Mouse (Mus musculus): ENCODE data around the gene Adamtsl5. TPM values are rescaled to one million over a fixed set of nuclear protein-coding genes. Genes with fewer than 3 reads are reported as not detected.

The Adamtsl5 gene
- polyA plus RNA-seq, 1 experiment from 2014 or later = 1.6 TPM

DNA sequence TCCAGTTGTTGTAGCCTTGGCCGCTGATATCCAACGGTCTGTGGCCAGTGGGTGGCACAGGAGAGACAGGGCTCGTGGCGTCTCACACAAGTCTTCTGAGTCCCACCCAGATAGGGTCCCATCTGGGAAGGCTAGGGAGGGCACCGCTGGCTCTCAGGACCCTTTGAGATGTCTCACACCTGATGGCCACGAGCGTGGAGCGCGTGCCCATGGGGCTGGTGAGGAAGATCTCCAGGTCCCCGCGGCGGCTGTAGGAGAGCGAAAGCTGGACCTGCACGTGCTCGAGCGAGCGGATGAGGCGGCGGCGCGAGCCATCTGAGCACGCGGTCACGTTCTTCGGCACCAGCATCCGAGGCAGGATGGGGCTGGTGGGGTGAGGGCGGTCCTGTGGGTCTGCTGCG is 25.4 kb downstream of the Adamtsl5 start:
- Histone ChIP-seq H3K4me3 (peak overlapping the region; percentile 42), H3K36me3 (peaks cover 9% of the 10 kb centered on the region)
- WGBS = 5% methylated on average over 28 of the region's 28 CpGs

DNA sequence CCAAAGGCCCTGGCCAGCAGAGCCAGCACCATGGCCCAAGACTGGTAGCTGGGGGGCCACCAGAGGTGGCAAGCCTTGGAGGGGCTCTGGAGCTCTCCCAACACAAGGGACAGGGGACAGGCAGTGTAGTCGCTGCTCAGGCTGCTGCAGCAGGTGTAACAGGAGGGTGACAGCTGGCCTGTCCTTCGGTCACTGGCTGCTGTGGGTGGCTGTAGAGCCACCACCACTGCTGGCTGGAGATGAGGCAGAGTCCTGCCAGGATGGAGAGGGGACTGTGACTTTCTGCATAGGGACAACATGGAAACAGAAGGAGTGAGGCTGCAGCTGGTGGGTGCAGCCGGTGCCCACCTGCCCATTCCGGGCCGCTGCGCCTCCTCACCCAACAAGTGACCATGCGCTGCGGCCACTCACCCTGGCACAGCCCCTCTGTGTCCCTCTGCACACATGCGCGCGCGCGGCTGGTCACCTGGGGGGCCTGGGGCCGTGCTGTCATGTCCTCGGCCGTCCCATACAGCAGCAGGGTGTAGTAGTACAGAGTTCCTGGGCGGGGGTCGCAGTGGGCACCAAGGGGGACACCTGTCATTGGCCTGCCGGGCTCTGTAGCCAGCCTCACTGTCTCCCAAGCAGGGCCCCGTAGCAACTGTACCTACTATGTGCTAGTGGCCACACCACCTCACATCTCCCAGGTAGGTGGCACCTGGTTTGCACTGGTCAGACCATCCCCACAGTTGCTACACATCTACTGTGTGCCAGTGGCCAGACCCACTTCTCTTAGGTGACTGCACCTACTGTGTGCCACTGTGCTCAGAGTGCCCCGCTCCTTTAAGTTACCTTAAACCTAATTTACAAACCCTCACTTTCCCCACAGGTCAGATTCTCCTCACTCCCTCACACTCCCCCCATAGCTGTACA is 26.3 kb downstream of the Adamtsl5 start:
- H3K4me2 ChIP-seq = peak overlapping the region; percentile 83
- WGBS = 90% methylated on average over 21 of the region's 21 CpGs
- H3K4me1 ChIP-seq (replicated peaks) = peaks cover 43% of the 10 kb centered on the region
- 0 out of 2 replicates have a peak overlapping the region, but pooled peaks have one; percentile 42 for H3K4me3 ChIP-seq
- H3K27ac ChIP-seq (replicated peaks) = no peak overlapping the region
- no peak for ATAC-seq (ENCODE audit: low read depth)
- H3K9ac ChIP-seq = no peak overlapping the region
- peaks cover 15% of the 10 kb centered on the region; the same call in 1 of the 2 replicates for H3K27me3 ChIP-seq
- H3K9me3 ChIP-seq = no peaks in the 10 kb centered on the region
- peaks cover 18% of the 10 kb centered on the region for H3K36me3 ChIP-seq

More for the DNA sequence above, 25.4 kb downstream of the Adamtsl5 start:
- H3K9me3 ChIP-seq = no peaks in the 10 kb centered on the region
- H3K4me2 ChIP-seq = peak overlapping the region; percentile 83
- peaks cover 34% of the 10 kb centered on the region for H3K4me1 ChIP-seq (replicated peaks)
- peak overlapping the region; percentile 60 for H3K9ac ChIP-seq
- peaks cover 15% of the 10 kb centered on the region; the same call in 1 of the 2 replicates for H3K27me3 ChIP-seq
- H3K27ac ChIP-seq (replicated peaks) = no peak overlapping the region
- ATAC-seq (ENCODE audit: low read depth) = 0 out of 2 replicates have a peak, but pooled peaks have one; percentile 4

DNA sequence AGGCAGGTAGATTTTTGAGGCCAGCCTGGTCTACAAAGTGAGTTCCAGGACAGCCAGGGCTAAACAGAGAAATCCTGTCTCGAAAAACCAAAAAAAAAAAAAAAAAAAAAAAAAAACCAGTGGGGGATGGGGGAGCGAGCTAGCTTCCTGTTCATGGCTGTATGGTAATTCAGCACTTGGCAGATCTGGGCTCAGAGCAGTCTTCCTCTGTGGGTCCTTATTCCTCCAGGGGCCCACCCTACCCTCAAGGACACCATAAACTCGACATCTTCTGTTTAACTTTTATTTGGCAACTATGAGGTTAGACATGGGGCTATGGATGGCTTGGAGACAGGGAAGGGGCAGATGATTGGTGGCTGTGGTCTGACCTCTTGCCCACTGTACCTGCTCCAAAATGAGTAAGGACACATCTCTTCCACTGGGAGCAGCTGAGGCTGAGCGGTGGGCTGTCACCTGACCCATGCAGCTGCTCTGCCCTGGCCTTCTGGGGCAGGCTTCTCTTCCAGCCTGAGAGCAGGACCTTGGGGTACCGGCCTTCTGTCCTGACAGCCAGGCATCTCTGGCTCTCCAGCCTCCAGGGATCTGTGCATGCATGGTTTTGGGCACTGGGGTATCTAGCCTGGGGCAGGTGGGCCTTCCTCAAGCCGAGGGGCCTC is 27.1 kb downstream of the Adamtsl5 start:
- H3K9me3 ChIP-seq = no peaks in the 10 kb centered on the region
- peaks cover 51% of the 10 kb centered on the region for H3K4me1 ChIP-seq (replicated peaks)
- no peak overlapping the region for H3K4me2 ChIP-seq
- no peak overlapping the region for H3K9ac ChIP-seq
- ATAC-seq (ENCODE audit: low read depth) = no peak
- H3K36me3 ChIP-seq = peaks cover 26% of the 10 kb centered on the region
- peaks cover 14% of the 10 kb centered on the region; the same call in 1 of the 2 replicates for H3K27me3 ChIP-seq
- H3K27ac ChIP-seq (replicated peaks) = no peak overlapping the region
- H3K4me3 ChIP-seq = no peak overlapping the region
- WGBS = 76% methylated on average over 6 of the region's 6 CpGs

DNA sequence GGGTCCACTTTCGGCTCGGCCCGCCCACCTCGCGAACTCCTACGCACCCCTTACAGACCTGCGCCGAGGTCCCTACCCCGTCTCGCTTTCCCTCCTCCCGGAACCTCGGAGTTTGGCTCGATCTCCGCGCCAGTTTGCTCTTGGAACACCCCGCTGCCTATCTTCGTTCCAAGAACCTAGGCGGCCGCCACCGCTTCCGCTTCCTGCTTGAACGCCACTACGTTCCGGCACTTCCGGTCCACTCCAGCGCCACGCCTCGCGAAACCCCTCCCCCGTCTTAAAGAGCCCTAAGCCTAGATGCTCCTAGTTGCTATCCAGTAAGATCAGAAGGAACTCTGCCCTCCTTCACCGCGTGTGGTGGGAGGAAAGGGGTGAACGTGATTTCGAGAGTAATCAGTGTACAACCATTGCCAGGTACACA is 27.9 kb downstream of the Adamtsl5 start, which contains the start of gene 2310011J03Rik:
Gene 2310011J03Rik (minus strand): TSS at position 198 of the 421 bp plus-strand sequence.
- H3K27me3 ChIP-seq = peaks cover 9% of the 10 kb centered on the region; the same call in 1 of the 2 replicates
- peak within 1 kb of the TSS; percentile 78 for H3K4me3 ChIP-seq
- peak within 1 kb of the TSS; percentile 78 for H3K9ac ChIP-seq
- no peaks in the 10 kb centered on the region for H3K9me3 ChIP-seq
- H3K4me1 ChIP-seq (replicated peaks) = peaks cover 59% of the 10 kb centered on the region
- peak within 1 kb of the TSS; percentile 73; the same call in 1 of the 2 replicates for H3K27ac ChIP-seq (replicated peaks)
- peaks cover 33% of the 10 kb centered on the region for H3K36me3 ChIP-seq
- under 1% methylated on average over 34 of the region's 34 CpGs for WGBS
- H3K4me2 ChIP-seq = peak within 1 kb of the TSS; percentile 96
- ATAC-seq (ENCODE audit: low read depth) = peak; percentile 33; the same call in 1 of the 2 replicates

DNA sequence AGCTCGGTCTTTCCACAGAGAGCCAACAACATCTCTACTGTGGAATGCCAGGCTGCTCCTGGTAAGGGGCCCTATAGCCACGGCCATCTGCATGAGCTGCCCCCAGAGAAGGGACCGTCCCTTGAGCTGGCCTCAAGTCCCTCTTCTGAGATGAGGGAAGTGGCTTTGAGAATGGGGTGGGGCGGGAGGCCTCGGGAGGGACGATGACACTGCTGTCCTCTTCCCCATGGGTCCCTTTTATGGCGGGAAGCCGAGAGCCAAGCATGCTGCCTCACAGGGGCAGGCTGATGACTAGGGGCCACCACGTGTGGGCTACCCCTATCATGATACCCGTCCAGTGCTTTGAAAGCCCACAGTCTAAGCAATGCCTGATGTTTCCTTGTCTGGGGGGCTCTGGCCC is 31.2 kb downstream of the Adamtsl5 start:
- ATAC-seq (ENCODE audit: low read depth) = no peak
- no peaks in the 10 kb centered on the region for H3K9me3 ChIP-seq
- no peak overlapping the region; the same call in 1 of the 2 replicates for H3K27ac ChIP-seq (replicated peaks)
- peaks cover 20% of the 10 kb centered on the region; the same call in 1 of the 2 replicates for H3K27me3 ChIP-seq
- H3K4me3 ChIP-seq = no peak overlapping the region
- H3K36me3 ChIP-seq = peaks cover 67% of the 10 kb centered on the region
- no peak overlapping the region for H3K4me2 ChIP-seq
- 46% methylated on average over 10 of the region's 10 CpGs for WGBS
- H3K9ac ChIP-seq = no peak overlapping the region; the same call in 1 of the 2 replicates
- peaks cover 75% of the 10 kb centered on the region for H3K4me1 ChIP-seq (replicated peaks)

DNA sequence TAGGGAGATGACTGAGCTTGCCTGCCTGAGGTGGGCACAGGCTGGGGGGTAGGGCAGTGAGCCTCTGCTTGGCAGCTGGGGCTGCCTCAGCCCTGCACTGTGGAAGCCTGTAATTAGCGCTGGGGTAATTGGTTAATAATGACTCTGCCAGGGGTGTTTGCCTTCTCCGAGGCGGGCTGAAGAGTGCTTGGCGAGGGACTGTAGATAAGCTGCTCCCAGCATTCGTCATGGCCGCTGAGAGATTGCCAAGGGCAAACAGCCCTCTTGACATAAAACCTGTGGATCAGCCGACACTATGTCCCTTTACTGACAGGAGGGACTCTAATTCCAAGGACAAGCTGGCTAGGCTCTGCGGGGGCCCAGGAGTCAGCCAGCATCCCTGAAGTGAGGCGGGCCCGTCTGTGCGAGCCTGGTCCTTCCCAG is 31.8 kb downstream of the Adamtsl5 start:
- ATAC-seq (ENCODE audit: low read depth) = peak; percentile 7; the same call in 1 of the 2 replicates
- WGBS = 13% methylated on average over 11 of the region's 11 CpGs
- Histone ChIP-seq H3K27ac (replicated peaks) (0 out of 2 replicates have a peak overlapping the region, but pooled peaks have one; percentile 33), H3K27me3 (peaks cover 25% of the 10 kb centered on the region; the same call in 1 of the 2 replicates), H3K9ac (peak overlapping the region; percentile 4; the same call in 1 of the 2 replicates), H3K4me3 (no peak overlapping the region), H3K4me2 (no peak overlapping the region), H3K9me3 (no peaks in the 10 kb centered on the region), H3K36me3 (peaks cover 73% of the 10 kb centered on the region), H3K4me1 (replicated peaks) (peaks cover 79% of the 10 kb centered on the region)

DNA sequence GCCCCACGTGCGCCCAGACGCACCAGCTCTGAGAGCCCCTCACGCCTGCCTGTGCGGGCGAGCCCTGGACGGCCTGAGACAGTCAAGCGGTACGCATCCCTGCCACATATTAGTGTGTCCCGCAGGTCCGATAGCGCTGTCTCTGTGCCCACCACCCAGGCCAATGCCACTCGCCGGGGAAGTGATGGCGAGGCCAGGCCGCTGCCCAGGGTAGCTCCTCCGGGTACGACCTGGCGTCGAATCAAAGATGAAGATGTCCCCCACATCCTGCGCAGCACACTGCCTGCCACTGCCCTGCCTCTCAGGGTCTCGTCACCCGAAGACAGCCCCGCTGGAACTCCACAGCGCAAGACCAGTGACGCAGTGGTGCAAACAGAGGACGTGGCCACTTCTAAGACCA is 32.9 kb downstream of the Adamtsl5 start:
- Histone ChIP-seq H3K4me2 (no peak overlapping the region), H3K9ac (peak overlapping the region; percentile 44; the same call in 1 of the 2 replicates), H3K9me3 (no peaks in the 10 kb centered on the region), H3K4me1 (replicated peaks) (peaks cover 78% of the 10 kb centered on the region), H3K27me3 (peaks cover 25% of the 10 kb centered on the region; the same call in 1 of the 2 replicates), H3K4me3 (no peak overlapping the region), H3K36me3 (peaks cover 84% of the 10 kb centered on the region), H3K27ac (replicated peaks) (no peak overlapping the region)
- ATAC-seq (ENCODE audit: low read depth) = no peak
- 53% methylated on average over 27 of the region's 27 CpGs for WGBS

DNA sequence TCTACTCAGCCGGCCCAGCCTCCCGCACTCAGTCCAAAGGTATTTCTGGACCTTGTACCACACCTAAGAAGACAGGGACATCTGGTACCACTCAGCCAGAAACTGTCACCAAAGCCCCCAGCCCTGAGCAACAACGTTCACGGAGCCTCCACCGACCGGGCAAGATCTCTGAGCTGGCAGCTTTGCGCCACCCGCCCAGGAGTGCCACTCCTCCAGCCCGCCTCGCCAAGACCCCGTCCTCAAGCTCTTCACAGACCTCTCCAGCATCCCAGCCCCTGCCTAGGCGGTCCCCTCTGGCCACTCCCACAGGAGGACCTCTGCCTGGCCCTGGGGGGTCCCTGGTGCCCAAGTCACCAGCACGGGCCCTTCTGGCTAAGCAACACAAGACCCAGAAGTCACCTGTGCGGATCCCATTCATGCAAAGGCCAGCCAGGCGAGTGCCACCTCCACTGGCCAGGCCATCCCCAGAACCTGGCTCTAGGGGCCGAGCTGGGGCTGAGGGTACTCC is 33.7 kb downstream of the Adamtsl5 start:
- Histone ChIP-seq H3K36me3 (peaks cover 91% of the 10 kb centered on the region), H3K27me3 (peaks cover 25% of the 10 kb centered on the region; the same call in 1 of the 2 replicates), H3K27ac (replicated peaks) (no peak overlapping the region), H3K4me3 (no peak overlapping the region), H3K9ac (peak overlapping the region; percentile 44; the same call in 1 of the 2 replicates), H3K4me2 (no peak overlapping the region), H3K4me1 (replicated peaks) (peaks cover 72% of the 10 kb centered on the region), H3K9me3 (no peaks in the 10 kb centered on the region)
- no peak for ATAC-seq (ENCODE audit: low read depth)
- 53% methylated on average over 16 of the region's 16 CpGs for WGBS

DNA sequence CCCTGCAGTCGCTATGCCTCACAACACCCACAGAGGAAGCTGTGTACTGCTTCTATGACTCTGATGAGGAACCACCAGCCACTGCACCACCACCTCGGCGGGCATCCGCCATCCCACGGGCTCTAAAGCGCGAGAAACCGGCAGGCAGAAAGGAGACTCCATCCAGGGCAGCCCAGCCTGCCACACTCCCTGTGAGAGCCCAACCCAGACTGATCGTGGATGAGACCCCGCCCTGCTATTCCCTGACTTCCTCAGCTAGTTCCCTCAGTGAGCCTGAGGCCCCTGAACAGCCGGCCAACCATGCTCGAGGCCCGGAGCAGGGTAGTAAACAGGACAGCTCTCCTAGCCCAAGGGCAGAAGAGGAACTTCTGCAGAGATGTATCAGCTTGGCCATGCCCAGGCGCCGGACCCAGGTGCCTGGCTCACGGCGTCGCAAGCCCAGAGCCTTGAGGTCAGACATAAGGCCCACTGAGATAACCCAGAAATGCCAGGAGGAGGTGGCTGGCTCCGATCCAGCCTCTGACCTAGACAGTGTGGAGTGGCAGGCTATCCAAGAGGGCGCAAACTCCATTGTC is 34.5 kb downstream of the Adamtsl5 start:
- Histone ChIP-seq H3K27me3 (peaks cover 25% of the 10 kb centered on the region; the same call in 1 of the 2 replicates), H3K27ac (replicated peaks) (no peak overlapping the region), H3K36me3 (peaks cover 98% of the 10 kb centered on the region), H3K9ac (0 out of 2 replicates have a peak overlapping the region, but pooled peaks have one; percentile 19), H3K4me3 (no peak overlapping the region), H3K4me2 (no peak overlapping the region), H3K4me1 (replicated peaks) (peaks cover 64% of the 10 kb centered on the region), H3K9me3 (no peaks in the 10 kb centered on the region)
- no peak for ATAC-seq (ENCODE audit: low read depth)
- 46% methylated on average over 20 of the region's 20 CpGs for WGBS

DNA sequence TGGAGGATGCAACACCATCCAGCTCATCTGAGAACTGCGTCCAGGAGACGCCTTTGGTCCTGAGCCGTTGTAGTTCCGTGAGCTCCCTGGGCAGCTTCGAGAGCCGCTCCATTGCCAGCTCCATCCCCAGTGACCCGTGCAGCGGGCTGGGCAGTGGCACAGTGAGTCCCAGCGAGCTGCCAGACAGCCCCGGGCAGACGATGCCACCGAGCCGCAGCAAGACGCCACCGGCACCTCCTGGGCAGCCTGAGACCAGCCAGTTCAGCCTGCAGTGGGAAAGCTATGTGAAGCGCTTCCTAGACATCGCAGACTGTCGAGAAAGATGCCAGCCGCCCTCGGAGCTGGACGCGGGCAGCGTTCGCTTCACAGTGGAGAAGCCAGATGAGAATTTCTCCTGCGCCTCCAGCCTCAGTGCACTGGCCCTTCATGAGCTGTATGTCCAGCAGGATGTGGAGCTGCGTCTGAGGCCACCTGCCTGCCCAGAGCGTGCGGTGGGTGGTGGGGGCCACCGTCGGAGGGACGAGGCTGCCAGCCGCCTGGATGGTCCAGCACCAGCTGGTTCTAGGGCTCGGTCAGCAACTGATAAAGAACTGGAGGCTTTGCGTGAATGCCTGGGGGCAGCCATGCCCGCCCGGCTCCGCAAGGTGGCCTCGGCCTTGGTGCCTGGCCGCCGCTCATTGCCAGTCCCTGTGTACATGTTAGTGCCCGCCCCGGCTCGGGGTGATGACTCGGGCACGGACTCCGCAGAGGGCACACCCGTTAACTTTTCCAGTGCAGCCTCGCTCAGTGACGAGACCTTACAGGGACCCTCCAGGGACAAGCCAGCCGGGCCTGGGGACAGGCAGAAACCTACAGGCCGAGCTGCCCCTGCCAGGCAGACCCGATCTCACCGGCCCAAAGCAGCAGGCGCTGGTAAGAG is 35.4 kb downstream of the Adamtsl5 start:
- Histone ChIP-seq H3K9ac (0 out of 2 replicates have a peak overlapping the region, but pooled peaks have one; percentile 22), H3K4me1 (replicated peaks) (peaks cover 63% of the 10 kb centered on the region)
- 68% methylated on average over 54 of the region's 54 CpGs for WGBS

More for the DNA sequence above, 35.4 kb downstream of the Adamtsl5 start:
- no peak for ATAC-seq (ENCODE audit: low read depth)
- H3K9me3 ChIP-seq = no peaks in the 10 kb centered on the region
- H3K4me2 ChIP-seq = no peak overlapping the region
- H3K36me3 ChIP-seq = peaks cover 100% of the 10 kb centered on the region
- no peak overlapping the region for H3K27ac ChIP-seq (replicated peaks)
- H3K4me3 ChIP-seq = 0 out of 2 replicates have a peak overlapping the region, but pooled peaks have one; percentile 2
- H3K27me3 ChIP-seq = peaks cover 25% of the 10 kb centered on the region; the same call in 1 of the 2 replicates
